Mouse (Mus musculus) erythroblast, embryonic 14.5 days (primary cell): Measurements from ENCODE around the gene Unc93b1. TPM values are rescaled to one million over a fixed set of nuclear protein-coding genes. Genes with fewer than 3 reads are reported as not detected.

Experiments used
- H3K27me3 ChIP-seq: 2 replicates; pipeline ENCODE4 v1.6.1; 2012; ENCODE audit warnings: inconsistent platforms; ENCODE audit not compliant: control insufficient read depth
- H3K36me3 ChIP-seq: 2 replicates; pipeline ENCODE4 v1.6.1; 2012; ENCODE audit warnings: mild to moderate bottlenecking, inconsistent platforms; ENCODE audit not compliant: control insufficient read depth
- H3K4me1 ChIP-seq: 2 replicates; pipeline ENCODE4 v1.6.1; 2012; ENCODE audit warnings: inconsistent platforms; ENCODE audit not compliant: control insufficient read depth
- H3K4me3 ChIP-seq: replicated peaks from 2 replicates; pipeline ENCODE3; 2012; ENCODE audit warnings: moderate library complexity, mild to moderate bottlenecking, inconsistent platforms
- H3K9me3 ChIP-seq: 2 replicates; pipeline ENCODE4 v1.6.1; 2012; ENCODE audit warnings: low read length, inconsistent platforms, mixed read lengths; ENCODE audit not compliant: control insufficient read depth
- GATA1 ChIP-seq: IDR thresholded peaks from 2 replicates; pipeline ENCODE4 v1.6.1; 2012; ENCODE audit warnings: low read length, inconsistent platforms, mixed read lengths
- TAL1 ChIP-seq: IDR thresholded peaks from 3 replicates; pipeline ENCODE4 v1.6.1; 2012; ENCODE audit warnings: low read length, inconsistent platforms, mixed read lengths
- polyA plus RNA-seq: library from polyadenylated mRNA; stranded (reverse); fragments of >175 nt; gene quantifications from 2 replicates; pipeline ENCODE4 v1.2.3, GENCODE M21; 2012

The Unc93b1 gene
- polyA plus RNA-seq, 1 experiment = 0.65 TPM

- no peaks in the 10 kb centered on the region for H3K36me3 ChIP-seq
- H3K27me3 ChIP-seq = peaks cover 34% of the 10 kb centered on the region
- peak overlapping the region; percentile 55 for H3K4me3 ChIP-seq
- H3K9me3 ChIP-seq = no peaks in the 10 kb centered on the region
- TF ChIP-seq TAL1 = no peak
- no peak for TF ChIP-seq GATA1
- H3K4me1 ChIP-seq = peaks cover 15% of the 10 kb centered on the region
Measured at GRCm38 (mm10) chr19:3935896-3936850, 1.2 kb downstream of the Unc93b1 start.

- Histone ChIP-seq H3K9me3 (no peaks in the 10 kb centered on the region), H3K4me1 (peaks cover 20% of the 10 kb centered on the region), H3K36me3 (no peaks in the 10 kb centered on the region), H3K27me3 (peaks cover 3% of the 10 kb centered on the region; the same call in 1 of the 2 replicates), H3K4me3 (no peak overlapping the region)
- TF ChIP-seq GATA1 (no peak), TAL1 (no peak)
Measured at GRCm38 (mm10) chr19:3942315-3942714, 7.3 kb downstream of the Unc93b1 start.

GRCm38 (mm10) chr19:3942986-3943735, 8.2 kb downstream of the Unc93b1 start:
- Histone ChIP-seq H3K9me3 (no peaks in the 10 kb centered on the region), H3K4me1 (peaks cover 20% of the 10 kb centered on the region), H3K36me3 (no peaks in the 10 kb centered on the region), H3K27me3 (no peaks in the 10 kb centered on the region), H3K4me3 (peak overlapping the region; percentile 46)
- TF ChIP-seq GATA1 (no peak), TAL1 (no peak)

GRCm38 (mm10) chr19:3945872-3946564, 11.0 kb downstream of the Unc93b1 start:
- TF ChIP-seq TAL1 (no peak), GATA1 (no peak)
- H3K27me3 ChIP-seq = no peaks in the 10 kb centered on the region
- H3K4me3 ChIP-seq = no peak overlapping the region
- H3K4me1 ChIP-seq = peaks cover 20% of the 10 kb centered on the region
- H3K9me3 ChIP-seq = no peaks in the 10 kb centered on the region
- H3K36me3 ChIP-seq = no peaks in the 10 kb centered on the region

DNA sequence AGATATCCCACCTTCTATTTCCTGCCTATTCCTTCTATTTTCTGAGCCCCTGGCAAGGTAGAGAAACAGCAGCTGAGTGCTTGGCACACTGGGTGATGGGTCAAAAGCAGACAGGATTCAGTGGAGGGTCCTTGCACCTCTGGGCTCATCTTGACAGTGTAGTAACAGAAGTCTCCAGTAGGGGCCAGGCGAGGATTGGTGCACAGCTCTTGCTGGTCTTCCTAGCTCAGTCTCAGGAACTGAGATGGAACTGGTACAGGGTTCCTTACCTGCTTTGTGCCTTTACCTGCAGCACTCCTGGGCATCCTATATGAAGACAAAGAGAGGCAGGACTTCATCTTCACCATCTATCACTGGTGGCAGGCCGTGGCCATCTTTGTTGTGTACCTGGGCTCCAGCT, 11.7 kb downstream of the Unc93b1 start:
- TF ChIP-seq TAL1 (no peak), GATA1 (no peak)
- H3K4me1 ChIP-seq = peaks cover 20% of the 10 kb centered on the region
- no peaks in the 10 kb centered on the region for H3K36me3 ChIP-seq
- H3K9me3 ChIP-seq = no peaks in the 10 kb centered on the region
- H3K4me3 ChIP-seq = no peak overlapping the region
- H3K27me3 ChIP-seq = no peaks in the 10 kb centered on the region

- Histone ChIP-seq H3K4me3 (no peak overlapping the region), H3K36me3 (no peaks in the 10 kb centered on the region), H3K4me1 (peaks cover 13% of the 10 kb centered on the region), H3K27me3 (no peaks in the 10 kb centered on the region), H3K9me3 (no peaks in the 10 kb centered on the region)
- TF ChIP-seq TAL1 = no peak
- no peak for TF ChIP-seq GATA1
Measured at GRCm38 (mm10) chr19:3947813-3948212, 12.8 kb downstream of the Unc93b1 start.

DNA sequence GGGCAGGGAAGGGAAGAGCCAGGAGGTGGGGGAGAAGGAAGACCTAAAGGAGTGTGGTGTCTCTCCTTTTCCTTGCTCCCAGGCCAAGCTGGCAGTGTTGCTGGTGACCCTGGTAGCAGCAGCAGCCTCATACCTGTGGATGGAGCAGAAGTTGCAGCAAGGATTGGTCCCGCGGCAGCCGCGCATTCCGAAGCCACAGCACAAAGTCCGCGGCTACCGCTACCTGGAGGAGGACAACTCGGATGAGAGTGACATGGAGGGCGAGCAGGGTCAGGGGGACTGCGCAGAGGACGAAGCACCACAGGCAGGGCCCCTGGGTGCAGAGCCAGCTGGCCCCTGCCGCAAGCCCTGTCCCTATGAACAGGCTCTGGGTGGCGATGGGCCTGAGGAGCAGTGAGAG, 13.6 kb downstream of the Unc93b1 start:
- peaks cover 6% of the 10 kb centered on the region for H3K4me1 ChIP-seq
- no peaks in the 10 kb centered on the region for H3K9me3 ChIP-seq
- H3K36me3 ChIP-seq = no peaks in the 10 kb centered on the region
- TF ChIP-seq GATA1 (no peak), TAL1 (no peak)
- H3K4me3 ChIP-seq = no peak overlapping the region
- H3K27me3 ChIP-seq = no peaks in the 10 kb centered on the region

DNA sequence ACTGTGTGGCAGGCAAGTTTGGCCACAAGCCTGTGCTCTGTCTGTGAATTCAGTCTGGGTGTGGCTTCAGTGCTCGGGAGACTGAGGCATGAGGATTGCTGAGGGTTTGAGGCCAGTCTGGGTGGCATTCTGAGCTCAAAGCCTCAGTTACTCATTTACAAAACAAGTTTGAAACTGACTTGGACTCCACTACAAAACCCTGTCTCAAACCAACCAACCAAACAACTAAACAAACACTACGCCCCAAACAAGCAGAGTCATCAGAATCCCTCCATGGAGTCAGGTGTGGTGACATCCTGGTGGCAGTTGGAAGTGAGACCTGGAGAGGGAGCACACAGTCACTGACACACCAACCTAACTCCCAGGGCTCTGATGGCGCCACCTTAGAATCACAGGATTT, 15.3 kb downstream of the Unc93b1 start:
- Histone ChIP-seq H3K9me3 (no peaks in the 10 kb centered on the region), H3K27me3 (no peaks in the 10 kb centered on the region; the same call in 1 of the 2 replicates), H3K36me3 (no peaks in the 10 kb centered on the region), H3K4me3 (no peak overlapping the region), H3K4me1 (no peaks in the 10 kb centered on the region; the same call in 1 of the 2 replicates)
- TF ChIP-seq TAL1 (no peak), GATA1 (no peak)
